In genomic region chr10:62162410-62162809, GRCm38 (mm10) we compare ENCODE assay signal across 13 mouse cellular contexts. TPM values are rescaled to one million over a fixed set of nuclear protein-coding genes. Genes with fewer than 3 reads are reported as not detected.
DNase-seq lines count a peak whose midpoint lies in the region; ATAC-seq and TF ChIP-seq lines count a peak whose summit lies in the region.
"Had no signal": no experiment of that assay in that cellular context is flagged by ENCODE, and none has a peak within 500 bp of the region (broad histone marks: within the 10 kb centered on the region; RNA-seq: fewer than 3 reads in every experiment).

No protein-coding gene starts in this region.

- no peak for ATAC-seq in heart, postnatal 0 days (ENCODE audit: insufficient read depth, low read depth)
- ATAC-seq in heart, embryonic 11.5 days (replicated peaks; ENCODE audit: insufficient number of reproducible peaks, low FRiP score, low TSS enrichment): no peak
- ATAC-seq in kidney, postnatal 0 days (replicated peaks; ENCODE audit: low FRiP score, low read depth): no peak

- no peaks in the 10 kb centered on the region for H3K9me3 ChIP-seq in heart, postnatal 0 days (replicated peaks; ENCODE audit: control insufficient read depth, low read length)
- no peaks in the 10 kb centered on the region for H3K9me3 ChIP-seq in heart, embryonic 11.5 days (replicated peaks; ENCODE audit: control insufficient read depth, low read length)
- H3K9me3 ChIP-seq in kidney, postnatal 0 days (replicated peaks; ENCODE audit: low read length): no peaks in the 10 kb centered on the region
- H3K9me3 ChIP-seq: hindbrain, embryonic 13.5 days; limb, embryonic 12.5 days had no signal

- peak; percentile 21 for DNase-seq in heart, postnatal 0 days (ENCODE audit: low spot score)
- DNase-seq in B cell, adult 2 months: peak; percentile 14 to 23
- DNase-seq in heart, postnatal 36 days: peak; percentile 5 to 12
- DNase-seq in kidney, postnatal 0 days (ENCODE audit: low spot score): peak; percentile 8
- no peak for DNase-seq in T-cell, adult 2 months (ENCODE audit: low spot score)
- DNase-seq in left cerebral cortex, postnatal 4 days: no peak
- DNase-seq: cerebellum, adult 8-10 months; layer of hippocampus, postnatal 36 days; lung, adult 18-20 months had no signal

- no peak overlapping the region for H3K9ac ChIP-seq in heart, postnatal 0 days (replicated peaks; ENCODE audit: low read depth, low read length)
- no peak overlapping the region for H3K9ac ChIP-seq in heart, embryonic 11.5 days (ENCODE audit: low read depth, low read length)
- no peak overlapping the region for H3K9ac ChIP-seq in kidney, postnatal 0 days (ENCODE audit: low read depth, low read length)
- H3K9ac ChIP-seq: hindbrain, embryonic 13.5 days; limb, embryonic 12.5 days had no signal

- no peak overlapping the region for H3K27ac ChIP-seq in heart, postnatal 0 days (ENCODE audit: low read depth)
- no peak overlapping the region for H3K27ac ChIP-seq in heart, embryonic 11.5 days (ENCODE audit: low read depth, low read length)
- H3K27ac ChIP-seq in kidney, postnatal 0 days: no peak overlapping the region
- H3K27ac ChIP-seq: hindbrain, embryonic 13.5 days; limb, embryonic 12.5 days had no signal

- H3K4me2 ChIP-seq in heart, postnatal 0 days (ENCODE audit: low read depth, low read length): no peak overlapping the region
- H3K4me2 ChIP-seq in heart, embryonic 11.5 days: no peak overlapping the region
- H3K4me2 ChIP-seq in kidney, postnatal 0 days (ENCODE audit: low read length): no peak overlapping the region; the same call in 1 of the 2 replicates
- H3K4me2 ChIP-seq: hindbrain, embryonic 13.5 days; limb, embryonic 12.5 days had no signal

- H3K4me1 ChIP-seq in heart, postnatal 0 days (ENCODE audit: control insufficient read depth, insufficient read depth): no peaks in the 10 kb centered on the region
- H3K4me1 ChIP-seq in heart, embryonic 11.5 days (ENCODE audit: control insufficient read depth, insufficient read depth, low read length): no peaks in the 10 kb centered on the region
- H3K4me1 ChIP-seq in kidney, postnatal 0 days (replicated peaks; ENCODE audit: insufficient read depth, low read length): 0 out of 2 replicates have a peak, but pooled peaks cover 8% of the 10 kb centered on the region
- H3K4me1 ChIP-seq: limb, embryonic 12.5 days had no signal

- 0 out of 2 replicates have a peak, but pooled peaks cover 3% of the 10 kb centered on the region for H3K27me3 ChIP-seq in heart, postnatal 0 days (ENCODE audit: control insufficient read depth, insufficient read depth, low read length)
- H3K27me3 ChIP-seq in heart, embryonic 11.5 days (ENCODE audit: control insufficient read depth, insufficient read depth, low read length): peaks cover 3% of the 10 kb centered on the region; the same call in 1 of the 2 replicates
- H3K27me3 ChIP-seq in kidney, postnatal 0 days (ENCODE audit: insufficient read depth, low read length): no peaks in the 10 kb centered on the region

- H3K36me3 ChIP-seq in heart, postnatal 0 days (replicated peaks; ENCODE audit: control insufficient read depth, insufficient read depth, low read length): no peaks in the 10 kb centered on the region
- no peaks in the 10 kb centered on the region for H3K36me3 ChIP-seq in heart, embryonic 11.5 days (ENCODE audit: control insufficient read depth, insufficient read depth, low read length)
- H3K36me3 ChIP-seq in kidney, postnatal 0 days (ENCODE audit: insufficient read depth, low read length): no peaks in the 10 kb centered on the region
- H3K36me3 ChIP-seq: hindbrain, embryonic 13.5 days; limb, embryonic 12.5 days had no signal

- no peak overlapping the region for H3K4me3 ChIP-seq in heart, postnatal 0 days (ENCODE audit: low read depth, low read length)
- no peak overlapping the region for H3K4me3 ChIP-seq in heart, embryonic 11.5 days (ENCODE audit: low read depth, low read length)
- H3K4me3 ChIP-seq in kidney, postnatal 0 days (replicated peaks; ENCODE audit: low read depth, low read length): no peak overlapping the region
- H3K4me3 ChIP-seq: hindbrain, embryonic 13.5 days; limb, embryonic 12.5 days had no signal

- WGBS in heart, postnatal 0 days: 47% methylated on average over 10 of the region's 10 CpGs
- WGBS in heart, embryonic 11.5 days (ENCODE audit: insufficient replicate concordance): 61% methylated on average over 10 of the region's 10 CpGs
- 17% methylated on average over 10 of the region's 10 CpGs for WGBS in kidney, postnatal 0 days

- TF ChIP-seq EP300 in heart, postnatal 0 days (IDR thresholded peaks at IDR 0.05; ENCODE audit: low read depth): no peak

- intact Hi-C loops in heart, postnatal 36 days (cut with DNase I): no loop called here
- intact Hi-C loops in left cerebral cortex, postnatal 4 days (cut with DNase I): no loop called here

- no peak for TF ChIP-seq CTCF in heart, postnatal 0 days (IDR thresholded peaks at IDR 0.05; ENCODE audit: low read depth)
- TF ChIP-seq CTCF in kidney, postnatal 0 days (IDR thresholded peaks at IDR 0.05; ENCODE audit: low read depth): no peak

RNA-seq across cellular contexts. Expression of gene Fam241b, which starts 18.7 kb away (rescaled TPM):
- total RNA-seq in heart, postnatal 0 days (2014; rRNA removed; ENCODE audit: low replicate concordance): not detected in 2 replicates
- polyA plus RNA-seq in heart, postnatal 0 days (2015; fragmentation: Nextera tagmentation; extraction: Ambion mirVana): 2.3 and 2.4 TPM in 2 replicates
- polyA plus RNA-seq in heart, embryonic 11.5 days (2014; fragmentation: Nextera tagmentation; extraction: Ambion mirVana): 0.96 and 1.2 TPM in 2 replicates
- total RNA-seq in heart, postnatal 36 days (2021): 1 to 10 TPM; 1.7 to 2.6 TPM
- 19.0 and 19.2 TPM in 2 replicates for polyA plus RNA-seq in kidney, postnatal 0 days (2015; fragmentation: Nextera tagmentation; extraction: Ambion mirVana)
- total RNA-seq in left cerebral cortex, postnatal 4 days (2021): 10 to 100 TPM; 77.9 to 92.9 TPM

RNA-seq across cellular contexts. Expression of gene Neurog3, which starts 29.5 kb away (rescaled TPM):
- total RNA-seq in heart, postnatal 0 days (2014; rRNA removed; ENCODE audit: low replicate concordance): not detected in 2 replicates
- not detected in 2 replicates for polyA plus RNA-seq in heart, postnatal 0 days (2015; fragmentation: Nextera tagmentation; extraction: Ambion mirVana)
- 0.21 TPM in 1 of 2 replicates, not detected in the other for polyA plus RNA-seq in heart, embryonic 11.5 days (2014; fragmentation: Nextera tagmentation; extraction: Ambion mirVana)
- total RNA-seq in heart, postnatal 36 days (2021): not detected
- polyA plus RNA-seq in kidney, postnatal 0 days (2015; fragmentation: Nextera tagmentation; extraction: Ambion mirVana): not detected in 2 replicates
- total RNA-seq in left cerebral cortex, postnatal 4 days (2021): not detected
- total RNA-seq: layer of hippocampus, postnatal 36 days had no signal
- polyA plus RNA-seq: gonadal fat pad, adult 2 months; limb, embryonic 12.5 days had no signal

Comparison
In these comparisons a context has a peak if more than half of its experiments do, and no peak if none do; other contexts are left out.
1. DNase-seq: peak in heart, postnatal 0 days (single experiment), B cell, adult 2 months (2 of 2), heart, postnatal 36 days (2 of 2) and kidney, postnatal 0 days (single experiment); none in T-cell, adult 2 months (single experiment) and left cerebral cortex, postnatal 4 days (single experiment).
2. RNA of gene Fam241b, which starts 18.7 kb away (total RNA-seq): 77.9 to 92.9 TPM in left cerebral cortex, postnatal 4 days; 1.7 to 2.6 TPM in heart, postnatal 36 days and not detected in heart, postnatal 0 days; every median in the first group is over 10 times any median in the second.